Mouse (Mus musculus) lung, adult 2 months (tissue): Measurements from ENCODE around the gene Nfkbiz.
A peak's percentile ranks its signal among the peaks of the same experiment; 100 is the strongest.

Experiments
- CTCF ChIP-seq: fragments of 200-500 bp; IDR thresholded peaks from 2 replicates; pipeline ENCODE4 v1.5.1; 2011; ENCODE audit warnings: mild to moderate bottlenecking, low read length, control low read depth; ENCODE audit not compliant: insufficient read depth
- POLR2A ChIP-seq: fragments of 200-500 bp; IDR thresholded peaks from 2 replicates; pipeline ENCODE4 v1.6.1; 2011; ENCODE audit warnings: low read depth, mild to moderate bottlenecking, control low read depth, low read length, borderline replicate concordance; ENCODE audit errors: extremely low read depth

DNA sequence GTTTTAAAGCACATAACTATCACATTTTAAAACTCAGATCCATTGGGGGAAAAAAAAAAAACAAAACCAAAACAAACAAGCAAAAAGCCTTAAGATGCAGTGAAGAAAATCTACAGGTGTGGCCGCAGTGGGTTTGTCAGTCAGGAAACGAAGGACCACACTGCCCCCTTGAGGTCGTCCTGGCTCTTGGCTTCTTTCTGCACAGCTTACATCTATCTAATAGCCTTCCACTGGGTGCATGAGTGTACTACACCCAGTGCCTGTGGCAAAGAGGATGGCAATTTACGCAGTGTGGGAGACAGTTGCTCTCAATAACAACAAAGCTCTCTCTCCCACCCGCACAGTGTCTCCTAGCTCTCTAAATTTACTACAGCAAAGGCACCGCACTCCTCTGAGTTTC is 19.8 kb upstream of the Nfkbiz start:
- peak; percentile 86 for TF ChIP-seq CTCF
- no peak for TF ChIP-seq POLR2A
